Mouse (Mus musculus) limb, embryonic 10.5 days (tissue): Measurements from ENCODE around the gene Zfhx3. TPM values are rescaled to one million over a fixed set of nuclear protein-coding genes. Genes with fewer than 3 reads are reported as not detected.
A peak's percentile ranks its signal among the peaks of the same experiment; 100 is the strongest.

Experiments used
- DNase-seq: peaks from one replicate; pipeline ENCODE4 v3.0.0-alpha.2; 2017; ENCODE audit warnings: low spot score
- H3K27ac ChIP-seq: fragments of 300-500 bp; sonication (generic); 2 replicates; pipeline ENCODE4 v1.5.1; 2016; ENCODE audit warnings: mild to moderate bottlenecking
- H3K27me3 ChIP-seq: fragments of 300-500 bp; sonication (generic); 2 replicates; pipeline ENCODE4 v1.6.1; 2016; ENCODE audit warnings: low read depth, mild to moderate bottlenecking; ENCODE audit not compliant: poor library complexity, severe bottlenecking
- H3K36me3 ChIP-seq: fragments of 300-500 bp; sonication (generic); 2 replicates; pipeline ENCODE4 v1.6.1; 2016; ENCODE audit warnings: mild to moderate bottlenecking, moderate library complexity
- H3K4me1 ChIP-seq: fragments of 300-500 bp; sonication (generic); 2 replicates; pipeline ENCODE4 v1.6.1; 2016
- H3K4me3 ChIP-seq: fragments of 300-500 bp; sonication (generic); 2 replicates; pipeline ENCODE4 v1.5.1; 2016; ENCODE audit warnings: mild to moderate bottlenecking, moderate library complexity
- H3K9me3 ChIP-seq: fragments of 300-500 bp; sonication (generic); replicated peaks from 2 replicates; pipeline ENCODE4 v1.6.1; 2016; ENCODE audit warnings: mild to moderate bottlenecking
- WGBS: fragments of 180-500 bp; shearing (Covaris S2); methylation state at CpG from one replicate; pipeline ENCODE4 v1.1.7; 2016; 5-methylcytosine and 5-hydroxymethylcytosine counted together
- polyA plus RNA-seq: library from polyadenylated mRNA; unstranded; fragments of >200 nt; fragmentation: Nextera tagmentation; extraction: Ambion mirVana; gene quantifications from 2 replicates; pipeline ENCODE4 v1.2.1, GENCODE M21; 2016

The Zfhx3 gene
- polyA plus RNA-seq, 1 experiment from 2014 or later = 28.1 TPM

- H3K9me3 ChIP-seq = no peaks in the 10 kb centered on the region
- H3K4me3 ChIP-seq = no peak overlapping the region
- H3K4me1 ChIP-seq = peaks cover 17% of the 10 kb centered on the region
- peaks cover 16% of the 10 kb centered on the region for H3K27me3 ChIP-seq
- H3K27ac ChIP-seq = no peak overlapping the region
- H3K36me3 ChIP-seq = no peaks in the 10 kb centered on the region
- 76% methylated on average over 9 of the region's 9 CpGs for WGBS
- DNase-seq = no peak
Measured at GRCm38 (mm10) chr8:108625571-108626120, 683.2 kb downstream of the Zfhx3 start.

GRCm38 (mm10) chr8:108631069-108631468 is 688.6 kb downstream of the Zfhx3 start:
- Histone ChIP-seq H3K4me1 (peaks cover 4% of the 10 kb centered on the region), H3K9me3 (no peaks in the 10 kb centered on the region), H3K27ac (no peak overlapping the region), H3K4me3 (no peak overlapping the region), H3K27me3 (no peaks in the 10 kb centered on the region), H3K36me3 (no peaks in the 10 kb centered on the region)
- no peak for DNase-seq
- WGBS = 92% methylated on average over 1 of the region's 1 CpGs

- H3K4me3 ChIP-seq = no peak overlapping the region
Measured at GRCm38 (mm10) chr8:108634282-108634681, 691.8 kb downstream of the Zfhx3 start.

GRCm38 (mm10) chr8:108637887-108638286 is 695.4 kb downstream of the Zfhx3 start:
- 94% methylated on average over 2 of the region's 2 CpGs for WGBS
- no peaks in the 10 kb centered on the region for H3K36me3 ChIP-seq
- H3K4me3 ChIP-seq = no peak overlapping the region
- H3K27me3 ChIP-seq = no peaks in the 10 kb centered on the region
- no peak overlapping the region for H3K27ac ChIP-seq
- H3K4me1 ChIP-seq = peaks cover 6% of the 10 kb centered on the region
- no peaks in the 10 kb centered on the region for H3K9me3 ChIP-seq
- no peak for DNase-seq

More at GRCm38 (mm10) chr8:108634282-108634681, 691.8 kb downstream of the Zfhx3 start:
- 0 out of 2 replicates have a peak overlapping the region, but pooled peaks have one; percentile 19 for H3K27ac ChIP-seq
- peaks cover 4% of the 10 kb centered on the region for H3K4me1 ChIP-seq
- WGBS = 45% methylated on average over 3 of the region's 3 CpGs
- H3K36me3 ChIP-seq = no peaks in the 10 kb centered on the region
- H3K9me3 ChIP-seq = no peaks in the 10 kb centered on the region
- DNase-seq = no peak
- no peaks in the 10 kb centered on the region for H3K27me3 ChIP-seq

- Histone ChIP-seq H3K27me3 (no peaks in the 10 kb centered on the region), H3K9me3 (no peaks in the 10 kb centered on the region), H3K27ac (no peak overlapping the region), H3K36me3 (no peaks in the 10 kb centered on the region), H3K4me1 (peaks cover 12% of the 10 kb centered on the region), H3K4me3 (no peak overlapping the region)
- WGBS = 87% methylated on average over 3 of the region's 3 CpGs
- DNase-seq = no peak
Measured at GRCm38 (mm10) chr8:108645660-108646059, 703.2 kb downstream of the Zfhx3 start.

- Histone ChIP-seq H3K36me3 (no peaks in the 10 kb centered on the region), H3K27me3 (no peaks in the 10 kb centered on the region), H3K9me3 (no peaks in the 10 kb centered on the region), H3K4me1 (peaks cover 12% of the 10 kb centered on the region), H3K4me3 (no peak overlapping the region), H3K27ac (no peak overlapping the region)
- DNase-seq = no peak
- WGBS = 37% methylated on average over 8 of the region's 8 CpGs
Measured at GRCm38 (mm10) chr8:108647556-108647955, 705.1 kb downstream of the Zfhx3 start.

GRCm38 (mm10) chr8:108648993-108649392 is 706.5 kb downstream of the Zfhx3 start:
- peaks cover 7% of the 10 kb centered on the region for H3K4me1 ChIP-seq
- no peak overlapping the region for H3K27ac ChIP-seq
- H3K9me3 ChIP-seq = no peaks in the 10 kb centered on the region
- WGBS = 92% methylated on average over 6 of the region's 6 CpGs
- no peaks in the 10 kb centered on the region for H3K36me3 ChIP-seq
- no peak overlapping the region for H3K4me3 ChIP-seq
- H3K27me3 ChIP-seq = no peaks in the 10 kb centered on the region
- no peak for DNase-seq

- H3K4me3 ChIP-seq = no peak overlapping the region
- no peaks in the 10 kb centered on the region for H3K27me3 ChIP-seq
- H3K4me1 ChIP-seq = peaks cover 7% of the 10 kb centered on the region
- no peaks in the 10 kb centered on the region for H3K36me3 ChIP-seq
- no peak for DNase-seq
- H3K27ac ChIP-seq = no peak overlapping the region
- H3K9me3 ChIP-seq = no peaks in the 10 kb centered on the region
- WGBS = 94% methylated on average over 8 of the region's 8 CpGs
Measured at GRCm38 (mm10) chr8:108650837-108651236, 708.4 kb downstream of the Zfhx3 start.

GRCm38 (mm10) chr8:108661486-108662093 is 719.1 kb downstream of the Zfhx3 start:
- H3K27ac ChIP-seq = peak overlapping the region; percentile 38
- 23% methylated on average over 5 of the region's 5 CpGs for WGBS

GRCm38 (mm10) chr8:108662766-108663165 is 720.3 kb downstream of the Zfhx3 start:
- no peak for DNase-seq
- H3K27ac ChIP-seq = no peak overlapping the region
- no peak overlapping the region for H3K4me3 ChIP-seq
- H3K4me1 ChIP-seq = peaks cover 12% of the 10 kb centered on the region
- H3K27me3 ChIP-seq = no peaks in the 10 kb centered on the region
- H3K9me3 ChIP-seq = no peaks in the 10 kb centered on the region
- 79% methylated on average over 3 of the region's 3 CpGs for WGBS
- H3K36me3 ChIP-seq = no peaks in the 10 kb centered on the region

More at GRCm38 (mm10) chr8:108661486-108662093, 719.1 kb downstream of the Zfhx3 start:
- Histone ChIP-seq H3K9me3 (no peaks in the 10 kb centered on the region), H3K36me3 (no peaks in the 10 kb centered on the region), H3K27me3 (no peaks in the 10 kb centered on the region), H3K4me1 (peaks cover 12% of the 10 kb centered on the region), H3K4me3 (no peak overlapping the region)
- DNase-seq = peak; percentile 56

GRCm38 (mm10) chr8:108671939-108672515 is 729.6 kb downstream of the Zfhx3 start:
- DNase-seq = no peak
- Histone ChIP-seq H3K27ac (no peak overlapping the region), H3K27me3 (peaks cover 61% of the 10 kb centered on the region), H3K9me3 (no peaks in the 10 kb centered on the region), H3K36me3 (no peaks in the 10 kb centered on the region), H3K4me3 (no peak overlapping the region), H3K4me1 (peaks cover 33% of the 10 kb centered on the region)
- WGBS = 67% methylated on average over 11 of the region's 11 CpGs

- no peaks in the 10 kb centered on the region for H3K9me3 ChIP-seq
- H3K36me3 ChIP-seq = no peaks in the 10 kb centered on the region
- H3K4me1 ChIP-seq = peaks cover 33% of the 10 kb centered on the region
- WGBS = 67% methylated on average over 17 of the region's 17 CpGs
- no peak for DNase-seq
- no peak overlapping the region for H3K27ac ChIP-seq
- no peak overlapping the region for H3K4me3 ChIP-seq
- H3K27me3 ChIP-seq = peaks cover 69% of the 10 kb centered on the region
Measured at GRCm38 (mm10) chr8:108675001-108675525, 732.6 kb downstream of the Zfhx3 start.

GRCm38 (mm10) chr8:108689694-108690093 is 747.2 kb downstream of the Zfhx3 start:
- Histone ChIP-seq H3K27ac (no peak overlapping the region), H3K4me3 (no peak overlapping the region), H3K36me3 (no peaks in the 10 kb centered on the region), H3K4me1 (peaks cover 34% of the 10 kb centered on the region), H3K27me3 (peaks cover 31% of the 10 kb centered on the region), H3K9me3 (no peaks in the 10 kb centered on the region)
- no peak for DNase-seq
- 90% methylated on average over 9 of the region's 9 CpGs for WGBS
